Mouse (Mus musculus) embryonic facial prominence, embryonic 13.5 days (tissue): ENCODE data around the gene Tln2. TPM values are rescaled to one million over a fixed set of nuclear protein-coding genes. Genes with fewer than 3 reads are reported as not detected.

Experiments used
- ATAC-seq: fragments of 200-750 bp; cut with Nextera tagmentation; 2 replicates; pipeline ENCODE4 v1.8.0; 2017; ENCODE audit warnings: low read depth; ENCODE audit not compliant: insufficient number of reproducible peaks, insufficient read depth, low FRiP score, low TSS enrichment
- H3K27ac ChIP-seq: fragments of 300-500 bp; sonication (generic); 2 replicates; pipeline ENCODE4 v1.5.1; 2015; ENCODE audit warnings: moderate library complexity, mild to moderate bottlenecking, inconsistent platforms
- H3K27me3 ChIP-seq: fragments of 300-500 bp; sonication (generic); 2 replicates; pipeline ENCODE4 v1.6.1; 2015; ENCODE audit warnings: mild to moderate bottlenecking, inconsistent platforms
- H3K36me3 ChIP-seq: fragments of 300-500 bp; sonication (generic); 2 replicates; pipeline ENCODE4 v1.6.1; 2015; ENCODE audit warnings: mild to moderate bottlenecking, inconsistent platforms
- H3K4me1 ChIP-seq: fragments of 300-500 bp; sonication (generic); 2 replicates; pipeline ENCODE4 v1.6.1; 2015; ENCODE audit warnings: inconsistent platforms
- H3K4me2 ChIP-seq: fragments of 300-500 bp; sonication (generic); 2 replicates; pipeline ENCODE4 v1.6.1; 2015; ENCODE audit warnings: moderate library complexity, mild to moderate bottlenecking, inconsistent platforms
- H3K4me3 ChIP-seq: fragments of 300-500 bp; sonication (generic); 2 replicates; pipeline ENCODE4 v1.5.1; 2015; ENCODE audit warnings: mild to moderate bottlenecking, inconsistent platforms
- H3K9ac ChIP-seq: fragments of 300-500 bp; sonication (generic); 2 replicates; pipeline ENCODE4 v1.6.1; 2015; ENCODE audit warnings: mild to moderate bottlenecking, inconsistent platforms
- H3K9me3 ChIP-seq: fragments of 300-500 bp; sonication (generic); 2 replicates; pipeline ENCODE4 v1.6.1; 2016; ENCODE audit warnings: inconsistent platforms
- WGBS: fragments of 180-500 bp; shearing (Covaris S2); methylation state at CpG from one replicate; pipeline ENCODE4 v1.1.7; 2015; ENCODE audit warnings: mixed read lengths; 5-methylcytosine and 5-hydroxymethylcytosine counted together
- microRNA counts: library from miRNA; unstranded; fragments of <30 nt; microRNA quantifications from one replicate; lab custom pipeline; 2016
- microRNA-seq: library from miRNA; unstranded; fragments of <30 nt; microRNA quantifications from one replicate; pipeline ENCODE4, GENCODE M21; 2016
- polyA plus RNA-seq: library from polyadenylated mRNA; unstranded; fragments of >200 nt; fragmentation: Nextera tagmentation; extraction: Ambion mirVana; gene quantifications from 2 replicates; pipeline ENCODE4 v1.2.1, GENCODE M21; 2015

Gene Tln2
- polyA plus RNA-seq, 1 experiment from 2014 or later = 43.4 TPM

- no peak for ATAC-seq
- Histone ChIP-seq H3K27ac (no peak overlapping the region), H3K4me3 (no peak overlapping the region), H3K9me3 (0 out of 2 replicates have a peak, but pooled peaks cover 6% of the 10 kb centered on the region), H3K27me3 (no peaks in the 10 kb centered on the region), H3K4me1 (peaks cover 25% of the 10 kb centered on the region), H3K36me3 (no peaks in the 10 kb centered on the region), H3K9ac (no peak overlapping the region), H3K4me2 (no peak overlapping the region)
- WGBS = 81% methylated on average over 8 of the region's 8 CpGs
These were observed 388.7 kb downstream of the Tln2 start for GRCm38 (mm10) chr9:67170759-67171158.

- Histone ChIP-seq H3K27ac (no peak overlapping the region), H3K9ac (no peak overlapping the region), H3K9me3 (0 out of 2 replicates have a peak, but pooled peaks cover 6% of the 10 kb centered on the region), H3K36me3 (no peaks in the 10 kb centered on the region), H3K27me3 (no peaks in the 10 kb centered on the region), H3K4me3 (no peak overlapping the region), H3K4me1 (peaks cover 18% of the 10 kb centered on the region), H3K4me2 (no peak overlapping the region)
- 68% methylated on average over 3 of the region's 3 CpGs for WGBS
- ATAC-seq = no peak
These were observed 389.5 kb downstream of the Tln2 start for GRCm38 (mm10) chr9:67170047-67170446.

MicroRNAs encoded within 50 kb of the gene (microRNA counts, 519-probe panel; counts per million panel counts)
- 666 counts per million, percentile 44 among the panel's probes with 10 or more counts for microRNA mmu-miR-190 (lab: Ali Mortazavi, UCI)

Small RNA genes within 50 kb of the gene (microRNA-seq; reads per million reads assigned to microRNA genes)
- 94.5 reads per million, percentile 52 among the genes with 10 or more reads in this experiment for gene Mir190a

Other genes starting within 250 kb of the Tln2 start
- gene C2cd4b, start 199.7 kb upstream of the Tln2 start, polyA plus RNA-seq = 0.15 and 0.19 TPM in 2 replicates